Mouse (Mus musculus) kidney, adult 2 months (tissue): ENCODE data around the gene Sh2b3.

Experiments used
- CTCF ChIP-seq: fragments of 200-500 bp; conservative IDR thresholded peaks from 2 replicates; pipeline ENCODE4 v1.5.1; 2011; ENCODE audit warnings: low read depth, mild to moderate bottlenecking, control low read depth, low read length, moderate library complexity, mixed read lengths; ENCODE audit not compliant: insufficient read depth, insufficient read length
- POLR2A ChIP-seq: fragments of 200-500 bp; IDR thresholded peaks from one replicate; pipeline ENCODE4 v1.6.1; 2011; ENCODE audit warnings: low read depth, low read length, control low read depth

DNA sequence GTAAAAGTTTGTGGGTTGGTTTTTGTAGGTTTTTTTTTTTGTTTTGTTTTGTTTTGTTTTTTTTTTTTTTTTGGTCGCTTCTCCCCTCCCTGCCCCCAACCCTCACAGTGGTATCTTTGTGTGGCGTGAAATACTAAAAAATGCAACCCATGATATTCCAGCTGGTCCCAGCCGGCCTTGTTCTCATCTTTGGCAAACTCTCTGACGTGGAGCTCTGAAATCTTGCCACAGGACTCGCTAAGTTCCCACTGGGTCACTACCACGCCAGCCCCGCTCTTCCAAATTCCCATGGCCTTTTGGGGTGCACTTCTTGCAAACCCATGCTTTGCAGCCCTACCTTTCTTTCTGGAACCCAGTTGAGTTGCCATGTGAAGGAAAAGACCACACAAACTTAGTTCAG, 67.6 kb downstream of the Sh2b3 start:
- TF ChIP-seq CTCF (no peak), POLR2A (no peak)
